Mouse (Mus musculus) urinary bladder, postnatal 14 days (tissue): ENCODE data around the gene 4932414N04Rik.
A peak's percentile ranks its signal among the peaks of the same experiment; 100 is the strongest.
"Not testable (repeated sequence)": the region's sequence is repeated elsewhere in the genome, so short reads cannot be mapped to it uniquely, and the experiment has no call there.

Experiments used
- DNase-seq: peaks from one replicate; pipeline ENCODE4 v3.0.0; 2021; ENCODE audit warnings: low spot score

4932414N04Rik gene

DNA sequence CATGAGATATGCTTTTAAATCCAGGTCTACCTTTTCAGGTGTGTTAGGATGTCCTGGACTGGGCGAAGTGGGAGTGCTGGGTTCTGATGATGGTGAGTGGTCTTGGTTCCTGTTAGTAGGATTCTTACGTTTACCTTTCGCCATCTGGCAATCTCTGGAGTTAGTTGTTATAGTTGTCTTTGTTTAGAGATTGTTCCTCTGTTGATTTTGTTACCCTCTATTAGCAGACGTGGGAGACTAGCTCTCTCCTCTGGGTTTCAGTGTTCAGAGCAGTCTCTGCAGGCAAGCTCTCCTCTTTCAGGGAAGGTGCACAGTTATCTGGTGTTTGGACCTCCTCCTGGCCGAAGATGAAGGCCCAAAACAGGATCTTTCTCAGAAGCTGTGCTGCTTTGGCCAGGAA lies at the start of gene 4932414N04Rik:
TSS of gene 4932414N04Rik (plus strand) at position 301 of the 400 bp plus-strand sequence.
- DNase-seq, result not testable (repeated sequence)

DNA sequence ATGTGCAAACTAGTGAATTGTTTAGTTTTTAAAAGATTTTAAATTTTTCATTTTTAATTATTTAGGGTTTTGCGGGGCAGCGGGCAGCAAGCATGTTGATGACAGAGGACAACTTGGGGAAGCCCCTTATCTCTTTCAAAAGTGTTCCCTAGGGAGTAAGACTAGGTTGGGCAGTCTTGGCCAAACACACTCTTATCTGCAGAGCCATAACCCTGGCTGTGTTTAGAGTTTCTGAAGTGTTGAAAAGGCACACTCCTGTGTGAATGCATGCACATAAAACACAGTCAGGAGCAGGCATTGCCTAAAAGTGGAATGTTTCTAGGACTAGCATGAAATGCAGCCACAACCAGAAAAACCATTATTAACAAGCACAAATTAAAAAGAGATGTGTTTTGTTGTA lies 75.9 kb downstream of the 4932414N04Rik start:
- DNase-seq, result no peak

DNA sequence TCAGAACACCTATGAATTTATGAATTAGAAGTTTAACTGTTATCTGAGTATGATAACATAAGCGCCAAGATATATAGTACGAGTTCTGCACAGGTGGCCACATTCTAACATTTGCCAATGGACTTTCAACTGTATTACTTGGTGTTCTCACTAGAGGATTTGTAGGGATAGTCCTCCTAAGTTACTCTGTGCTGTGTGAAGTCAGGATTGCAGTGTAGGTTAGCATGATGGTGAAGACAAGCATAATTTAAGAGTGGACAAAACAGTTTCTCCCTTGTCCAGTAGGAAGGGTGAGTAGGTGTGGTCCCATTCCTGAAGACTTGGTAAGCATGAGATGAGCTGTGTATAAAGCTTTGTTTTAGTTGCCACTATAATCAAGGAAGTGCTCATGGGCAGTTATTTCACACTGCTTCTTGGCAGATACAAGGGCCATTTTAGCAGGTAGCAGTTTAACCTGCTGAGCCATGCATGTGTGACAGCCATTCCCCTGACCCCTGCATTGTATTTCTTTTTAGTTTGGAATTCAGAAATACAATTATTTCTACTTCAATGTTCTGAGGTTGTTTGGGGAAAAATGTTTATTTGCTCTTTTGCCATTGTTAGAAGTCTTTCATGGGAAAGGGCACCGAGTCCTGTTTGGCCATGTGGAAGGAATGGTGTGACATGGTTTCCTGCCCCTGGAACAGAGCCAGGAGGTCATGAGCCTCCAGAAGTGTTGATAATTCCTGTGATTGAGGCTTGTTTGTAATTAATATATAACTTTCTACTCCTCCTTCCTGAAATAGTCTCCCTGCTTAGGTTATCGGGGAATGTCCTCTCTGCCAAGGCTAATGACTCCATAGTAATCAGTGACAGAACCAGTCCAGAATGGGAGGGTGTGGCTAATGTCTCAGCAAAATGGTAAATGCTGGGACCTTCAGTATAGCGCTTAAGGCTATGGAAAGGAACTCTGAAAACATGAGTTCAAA lies 83.8 kb downstream of the 4932414N04Rik start:
- no peak for DNase-seq

DNA sequence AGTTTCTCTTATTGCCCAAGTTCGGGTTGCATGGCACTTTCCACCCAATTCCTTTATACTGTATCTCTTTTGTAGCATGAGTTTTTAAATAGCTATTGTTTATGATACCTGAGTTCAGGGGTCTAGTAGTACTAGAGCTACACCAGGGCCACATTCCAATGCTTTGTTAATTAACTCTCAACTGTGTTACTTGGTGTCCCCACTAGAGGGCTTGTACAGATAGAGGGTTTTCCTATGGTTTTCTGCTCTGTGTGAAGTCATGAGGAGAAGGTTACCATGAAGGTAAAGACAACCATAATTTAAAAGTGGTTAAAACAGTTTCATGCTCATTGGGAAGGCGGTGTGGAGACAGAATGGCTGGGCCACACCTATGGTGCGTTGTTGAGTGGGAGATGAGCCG lies 88.3 kb downstream of the 4932414N04Rik start:
- DNase-seq, result no peak

DNA sequence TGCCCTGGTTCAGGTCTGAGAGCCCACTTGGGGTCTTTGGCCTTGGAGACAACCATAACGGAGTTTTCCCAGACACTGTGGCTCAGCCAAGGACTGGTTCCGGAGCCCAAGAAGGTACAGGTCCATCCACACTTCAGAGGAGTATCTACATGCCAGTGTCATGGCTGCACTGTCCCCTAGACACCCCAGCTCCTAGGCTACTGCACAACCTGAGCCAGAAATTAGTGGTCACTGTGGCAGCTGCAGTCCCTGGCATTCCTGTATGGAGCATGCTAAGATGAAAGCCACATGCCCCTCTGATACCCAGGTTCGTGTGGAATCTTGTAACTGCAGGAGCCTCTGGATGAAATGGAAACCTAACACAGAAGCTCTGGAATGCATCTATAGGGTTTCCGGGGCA lies 99.9 kb downstream of the 4932414N04Rik start:
- DNase-seq, result no peak

DNA sequence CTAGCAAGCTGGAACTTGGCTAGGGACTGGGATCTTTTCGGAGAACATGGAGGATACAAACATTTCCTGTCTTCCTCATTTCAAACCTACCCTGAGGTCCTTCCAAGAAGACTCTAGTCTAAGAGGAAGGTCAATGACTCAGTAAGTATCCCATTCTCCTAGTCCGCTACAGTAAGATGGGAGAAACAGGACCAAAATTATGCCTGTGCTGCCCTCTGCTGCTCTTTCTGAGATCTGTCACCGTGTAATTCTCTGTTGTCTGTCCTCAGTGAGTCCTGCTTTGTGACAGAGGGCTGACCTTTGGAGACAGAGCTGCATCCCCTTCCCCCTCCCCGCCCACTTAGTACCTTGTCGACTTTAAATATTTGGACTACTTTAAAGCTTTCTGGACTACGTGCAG lies 100.5 kb downstream of the 4932414N04Rik start:
- DNase-seq, result no peak

DNA sequence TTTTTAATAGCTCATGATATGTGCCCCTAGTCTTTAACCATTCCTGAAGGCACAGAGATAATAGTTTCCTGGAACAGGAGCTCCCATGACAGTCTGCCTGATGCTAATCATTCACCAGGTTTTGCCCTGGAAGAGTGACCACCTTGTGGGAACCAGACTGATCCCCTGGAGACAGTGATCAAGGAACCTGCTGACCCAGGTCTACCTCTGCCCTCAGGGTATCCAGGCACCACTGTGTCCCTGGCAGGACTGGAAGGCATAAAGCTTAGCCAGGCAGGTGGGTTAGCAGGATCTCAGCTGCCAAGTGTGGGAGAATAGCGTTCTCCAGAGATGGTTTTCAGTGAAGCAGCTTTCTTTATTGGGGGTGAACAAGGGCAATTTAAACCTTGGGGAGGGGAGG lies 109.1 kb downstream of the 4932414N04Rik start:
- no peak for DNase-seq

DNA sequence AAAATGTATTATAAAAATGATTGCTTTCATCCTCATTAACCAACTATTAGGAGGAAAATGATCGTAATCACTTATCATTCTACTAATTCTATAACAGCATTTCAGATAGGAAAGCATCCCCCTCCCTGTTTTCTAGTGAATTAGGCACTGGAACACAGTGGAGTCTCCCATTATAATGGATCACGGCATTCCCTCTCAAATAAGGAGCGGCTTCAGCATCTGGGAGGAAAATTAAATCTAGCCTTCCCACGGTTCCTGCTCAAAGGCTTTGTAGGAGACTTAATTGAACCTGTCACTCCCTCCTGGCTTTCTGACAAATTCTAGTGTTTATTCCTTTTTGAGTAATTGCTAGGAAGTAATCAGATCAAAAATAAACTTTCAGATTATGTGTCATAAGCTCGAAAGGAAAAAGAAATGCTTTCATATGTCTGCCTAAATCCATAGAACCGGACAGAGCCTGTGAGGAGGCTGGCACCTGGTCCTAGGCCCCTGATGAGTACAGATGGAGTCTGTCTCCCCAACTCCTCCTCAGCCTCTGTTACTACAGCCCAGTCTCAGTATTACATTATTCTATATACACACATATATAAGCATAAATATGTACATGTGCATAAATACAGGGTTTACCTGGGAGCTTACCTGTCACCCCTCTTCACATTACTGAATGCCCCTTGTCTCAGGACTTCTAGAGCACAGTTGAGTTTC lies 111.1 kb downstream of the 4932414N04Rik start:
- DNase-seq, result no peak

DNA sequence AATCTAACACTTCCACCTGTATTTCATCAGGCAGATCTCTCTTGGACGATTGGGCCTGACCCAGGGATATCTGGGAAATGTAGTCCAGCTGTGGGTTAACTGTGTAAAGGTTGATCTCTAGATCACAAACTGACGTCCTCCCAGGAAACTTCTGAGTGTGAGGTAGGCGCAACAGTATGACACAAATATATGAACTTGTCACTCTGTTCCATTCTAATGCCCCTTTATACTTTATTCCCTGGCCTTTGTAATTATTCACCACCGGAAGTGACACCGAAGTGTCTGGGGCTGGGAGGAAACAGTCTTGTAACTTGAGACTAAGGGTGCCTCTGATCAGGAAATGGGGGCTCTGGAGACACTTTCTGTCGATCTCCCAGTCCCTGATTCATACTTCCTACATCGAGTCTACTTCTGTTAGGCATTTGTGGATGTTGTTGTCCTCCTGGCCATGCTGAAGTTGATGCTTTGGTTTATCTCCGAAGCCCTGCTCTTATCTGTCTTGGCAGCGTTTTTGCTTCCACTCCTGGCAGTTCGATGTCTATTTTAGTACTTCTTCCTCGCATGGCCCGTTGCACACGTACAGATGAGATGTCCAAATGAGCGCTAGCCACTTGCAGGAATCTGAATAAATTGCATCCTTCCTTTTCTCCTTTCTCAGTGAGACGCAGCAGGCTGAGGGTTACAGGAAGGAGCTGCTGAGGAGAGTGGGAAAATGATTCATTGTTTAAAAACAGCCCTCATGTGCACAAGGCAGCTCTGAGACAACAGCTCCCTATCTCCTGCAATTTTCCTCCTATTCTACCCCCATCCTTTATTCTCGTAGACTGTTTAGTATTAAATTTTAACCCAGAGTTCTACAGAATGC lies 126.2 kb downstream of the 4932414N04Rik start:
- DNase-seq, result no peak

DNA sequence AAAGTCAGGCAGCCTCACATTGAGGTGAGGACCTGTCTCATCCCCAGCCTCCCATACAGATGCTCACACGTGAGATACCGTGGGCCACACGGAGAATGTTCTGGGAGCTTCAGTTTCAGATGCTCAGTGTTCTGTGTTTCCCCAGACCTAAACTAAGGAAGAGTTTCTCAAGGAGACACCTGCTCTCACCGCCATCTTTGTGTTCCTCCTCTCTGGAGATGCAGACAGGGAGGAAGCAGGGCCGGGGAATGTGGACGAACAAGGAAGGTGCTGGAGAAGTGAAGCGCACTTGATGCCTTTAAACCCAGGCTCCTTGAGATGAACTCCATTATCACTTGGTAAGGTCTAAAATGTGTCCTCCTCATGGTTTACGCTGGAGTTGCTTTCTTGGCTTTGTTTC lies 127.4 kb downstream of the 4932414N04Rik start:
- not testable (repeated sequence) for DNase-seq

DNA sequence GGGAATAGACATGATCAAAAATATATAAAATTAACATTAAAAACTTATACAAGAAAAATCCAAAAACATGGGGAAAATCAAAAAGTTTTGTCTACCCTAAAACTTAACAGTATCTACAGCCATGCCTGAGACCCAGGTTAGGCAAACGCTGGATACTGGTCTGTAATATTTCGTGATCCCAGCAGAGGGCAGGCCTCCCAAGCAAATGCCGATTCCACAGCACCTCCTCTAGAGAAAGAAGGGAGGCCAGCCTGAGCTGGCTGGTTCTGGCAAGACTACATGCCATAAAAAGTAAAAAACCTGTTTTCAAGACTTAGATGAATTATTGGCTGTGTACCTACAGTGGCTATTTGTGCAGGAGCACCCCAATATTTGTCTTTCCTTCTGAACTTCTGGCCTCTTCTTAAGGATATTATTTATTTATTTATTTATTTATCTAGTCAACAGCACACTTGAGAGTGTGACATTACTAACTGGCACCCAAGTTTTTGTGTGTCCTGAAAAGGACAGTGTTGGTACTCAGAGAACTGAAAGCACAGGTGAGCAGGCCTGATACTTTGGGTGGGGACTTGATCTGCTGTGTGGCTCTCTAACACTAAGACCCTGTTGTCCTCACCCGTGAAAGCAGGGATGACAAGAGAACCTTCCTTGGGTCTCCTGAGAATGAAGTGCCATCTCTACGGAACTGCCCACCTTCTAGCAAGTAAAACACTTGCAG lies 128.6 kb downstream of the 4932414N04Rik start:
- peak; percentile 83 for DNase-seq

DNA sequence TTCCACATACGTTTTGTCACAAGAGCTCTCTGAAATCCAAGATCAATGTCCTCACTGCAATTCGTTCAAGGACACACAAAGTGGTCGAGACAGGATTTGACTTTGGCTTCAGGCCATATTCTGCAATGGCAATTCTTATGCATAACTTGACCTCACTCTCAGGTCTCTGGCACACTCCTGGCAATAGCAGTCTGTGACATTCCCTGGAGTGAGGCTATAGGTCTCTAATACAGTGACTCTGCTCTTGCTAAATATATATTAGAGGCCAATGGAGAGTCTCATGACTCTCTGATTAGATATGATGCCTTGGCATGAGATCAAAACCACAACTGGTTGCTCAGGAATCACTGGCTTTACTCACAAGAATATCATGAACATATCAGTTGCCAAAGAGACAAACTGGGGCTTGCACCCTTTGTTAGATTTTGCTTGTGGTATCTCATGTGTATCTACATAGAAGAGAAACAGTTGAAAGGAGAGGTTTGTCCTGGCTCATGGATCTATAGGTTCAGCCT lies 130.9 kb downstream of the 4932414N04Rik start:
- no peak for DNase-seq

DNA sequence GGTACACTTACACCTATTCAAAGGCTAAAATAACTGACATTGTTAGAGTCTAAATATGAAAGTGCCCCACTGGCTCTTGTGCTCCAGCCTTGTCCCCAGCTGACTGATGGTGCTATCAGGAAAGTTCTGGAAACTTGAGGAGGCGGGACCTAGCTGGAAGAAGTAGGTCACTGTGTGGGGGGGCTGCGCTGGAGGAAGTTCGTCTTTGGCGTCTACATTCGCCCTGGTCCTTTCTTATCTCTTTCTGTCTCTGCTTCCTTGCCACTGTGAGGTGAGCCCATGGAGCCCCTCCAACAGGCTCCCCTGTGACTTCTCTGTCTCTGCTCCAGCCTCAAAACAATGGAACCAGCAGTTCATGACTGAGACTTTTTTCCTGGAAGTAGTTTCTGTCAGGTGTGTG lies 136.0 kb downstream of the 4932414N04Rik start:
- no peak for DNase-seq

DNA sequence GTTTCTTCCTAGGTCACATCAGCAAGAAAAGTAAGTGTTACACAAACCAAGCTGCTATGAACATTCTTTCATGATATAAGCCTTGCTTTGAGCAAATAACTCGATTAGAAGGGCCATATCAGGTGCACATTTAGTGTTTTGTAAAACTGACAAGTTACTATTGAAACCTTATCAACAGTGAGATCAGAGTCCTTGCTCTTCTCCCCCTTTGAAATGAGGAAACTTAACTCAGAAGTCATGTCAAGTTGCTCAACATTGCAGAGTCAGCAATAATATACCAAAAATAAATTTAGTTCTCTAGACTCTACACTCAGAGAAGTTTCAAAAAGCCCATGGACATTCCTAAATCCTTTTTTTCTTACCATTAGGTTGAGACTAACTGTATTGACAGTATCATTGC lies 137.2 kb downstream of the 4932414N04Rik start:
- DNase-seq, result no peak

DNA sequence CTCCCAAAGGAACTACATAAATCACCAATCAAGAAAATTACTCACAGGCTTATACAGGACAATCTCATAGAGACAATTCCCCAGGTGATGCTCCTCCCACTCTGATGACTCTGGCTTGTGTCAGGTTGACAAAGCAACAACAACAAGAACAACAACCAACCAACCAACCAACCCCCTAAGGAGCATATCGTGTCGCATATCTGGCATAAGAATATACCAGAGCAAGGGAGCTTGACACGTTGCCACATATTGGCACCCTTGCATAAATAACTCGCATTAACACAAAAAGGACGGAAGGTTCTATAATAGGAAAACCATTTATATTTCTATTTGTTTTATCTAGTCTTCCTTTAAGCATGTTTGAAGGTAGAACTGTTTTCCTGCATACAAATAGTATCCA lies 137.9 kb downstream of the 4932414N04Rik start:
- no peak for DNase-seq

DNA sequence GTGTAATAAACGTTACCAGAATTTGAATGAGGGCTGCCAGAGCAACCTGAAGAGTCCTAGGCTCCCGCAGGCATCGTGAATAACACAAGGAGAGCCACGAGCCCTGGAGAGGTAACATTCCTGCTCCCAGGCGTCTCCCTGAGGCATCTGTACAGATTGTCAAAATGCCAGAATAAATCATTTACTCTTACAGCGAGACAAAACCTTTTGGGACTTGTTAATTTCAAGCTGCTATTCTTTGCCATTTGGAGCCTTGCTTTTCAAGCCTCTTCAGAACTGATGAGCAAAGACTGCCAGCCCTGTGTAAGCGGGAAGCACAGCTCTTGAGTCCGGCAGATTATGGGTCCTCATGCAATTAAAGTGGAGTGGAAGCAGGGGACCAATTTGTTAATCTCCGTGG lies 138.3 kb downstream of the 4932414N04Rik start:
- no peak for DNase-seq

DNA sequence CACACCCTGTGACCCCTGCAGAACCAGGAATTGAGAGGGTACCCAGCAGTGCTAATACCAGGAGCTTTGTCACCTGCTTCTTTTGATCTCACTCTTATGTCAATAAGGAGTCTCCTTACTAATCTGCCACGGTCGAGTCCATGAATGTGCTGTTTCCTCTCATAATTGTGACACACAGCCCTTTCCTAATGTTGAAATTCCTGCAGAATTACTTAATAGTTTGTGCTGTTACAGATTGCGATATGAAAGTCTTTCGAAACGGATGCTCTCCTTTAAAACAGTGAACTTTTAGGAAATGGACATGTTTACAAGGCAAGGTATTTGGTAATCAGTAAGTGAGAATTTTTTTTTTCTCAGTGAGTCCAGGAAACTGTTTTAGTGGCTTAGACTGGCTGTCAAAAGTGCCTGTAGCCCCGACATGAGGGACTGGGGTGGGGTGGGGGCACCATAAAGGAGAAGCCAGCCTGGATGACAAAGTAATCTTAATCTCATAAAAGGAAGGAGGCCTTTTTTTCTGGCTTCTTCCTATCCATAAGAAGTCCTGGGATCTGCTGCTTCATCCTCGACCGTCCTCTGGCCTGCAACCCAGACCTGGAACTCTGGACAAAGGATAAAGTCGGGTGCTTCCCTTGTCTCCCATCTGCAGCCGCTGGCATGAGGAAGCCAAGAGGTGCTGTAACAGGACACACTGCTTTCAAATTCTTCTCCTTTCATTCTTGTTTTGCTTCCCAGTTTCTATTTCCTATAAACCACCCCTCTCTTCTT lies 139.9 kb downstream of the 4932414N04Rik start:
- DNase-seq, result no peak

DNA sequence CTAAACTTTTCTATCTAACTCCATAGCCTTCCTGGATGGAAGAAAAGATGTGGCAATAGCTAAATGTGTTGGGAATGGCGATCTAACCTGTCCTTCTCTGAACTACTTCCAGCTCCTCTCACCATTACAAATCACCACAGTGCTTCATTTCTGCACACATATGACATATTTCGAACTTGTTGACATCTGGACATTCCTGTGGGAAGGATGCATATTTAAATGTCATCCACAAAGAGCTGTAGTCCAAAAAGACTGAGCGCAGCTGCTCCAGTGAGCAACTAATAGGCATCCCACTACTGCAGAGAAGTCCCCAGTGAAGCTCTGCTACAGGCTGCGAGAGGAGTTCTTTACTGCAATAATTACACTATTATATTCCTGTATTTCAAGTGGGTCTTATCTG lies 140.8 kb downstream of the 4932414N04Rik start:
- DNase-seq, result no peak
